Mouse (Mus musculus) limb, embryonic 14.5 days (tissue): Measurements from ENCODE around the gene Diras1. TPM values are rescaled to one million over a fixed set of nuclear protein-coding genes. Genes with fewer than 3 reads are reported as not detected.
"Not testable (repeated sequence)": the region's sequence is repeated elsewhere in the genome, so short reads cannot be mapped to it uniquely, and the experiment has no call there.

Experiments used
- ATAC-seq: fragments of 200-750 bp; cut with Nextera tagmentation; 2 replicates; pipeline ENCODE4 v1.8.0; 2017; ENCODE audit warnings: low read depth, moderate number of reproducible peaks, moderate TSS enrichment; ENCODE audit not compliant: low FRiP score
- DNase-seq: peaks from one replicate; pipeline ENCODE4 v3.0.0-alpha.2; 2015; ENCODE audit warnings: low spot score
- H3K27ac ChIP-seq: fragments of 300-500 bp; sonication (generic); replicated peaks from 2 replicates; pipeline ENCODE4 v1.5.1; 2014; ENCODE audit warnings: low read depth, mild to moderate bottlenecking, low read length, moderate library complexity, mixed read lengths
- H3K27me3 ChIP-seq: fragments of 300-500 bp; sonication (generic); 2 replicates; pipeline ENCODE4 v1.6.1; 2014; ENCODE audit warnings: low read length, mixed read lengths; ENCODE audit not compliant: control insufficient read depth, insufficient read depth
- H3K36me3 ChIP-seq: fragments of 300-500 bp; sonication (generic); 2 replicates; pipeline ENCODE4 v1.6.1; 2014; ENCODE audit warnings: mild to moderate bottlenecking, low read length, moderate library complexity, mixed read lengths; ENCODE audit not compliant: control insufficient read depth, insufficient read depth
- H3K4me1 ChIP-seq: fragments of 300-500 bp; sonication (generic); 2 replicates; pipeline ENCODE4 v1.6.1; 2014; ENCODE audit warnings: antibody characterized with exemption, low read length, mixed read lengths; ENCODE audit not compliant: control insufficient read depth, insufficient read depth
- H3K4me2 ChIP-seq: fragments of 300-500 bp; sonication (generic); replicated peaks from 2 replicates; pipeline ENCODE4 v1.6.1; 2014; ENCODE audit warnings: low read depth, mild to moderate bottlenecking, low read length, moderate library complexity; ENCODE audit not compliant: severe bottlenecking
- H3K4me3 ChIP-seq: fragments of 300-500 bp; sonication (generic); replicated peaks from 2 replicates; pipeline ENCODE4 v1.5.1; 2014; ENCODE audit warnings: low read length
- H3K9ac ChIP-seq: fragments of 300-500 bp; sonication (generic); 2 replicates; pipeline ENCODE4 v1.6.1; 2014; ENCODE audit warnings: mild to moderate bottlenecking, low read depth, low read length, moderate library complexity; ENCODE audit not compliant: severe bottlenecking
- H3K9me3 ChIP-seq: fragments of 300-500 bp; sonication (generic); 2 replicates; pipeline ENCODE4 v1.6.1; 2016; ENCODE audit warnings: low read length; ENCODE audit not compliant: control insufficient read depth
- POLR2A ChIP-seq: fragments of 200-500 bp; IDR thresholded peaks from 2 replicates; pipeline ENCODE4 v1.8.0; 2012; ENCODE audit warnings: inconsistent platforms, mild to moderate bottlenecking, moderate library complexity, borderline replicate concordance; ENCODE audit not compliant: insufficient read depth, insufficient read length; ENCODE audit errors: extremely low read depth
- whole genome bisulfite sequencing: fragments of 180-500 bp; shearing (Covaris S2); extraction: QIAGEN DNeasy Blood & Tissue Kit; methylation state at CpG from one replicate; pipeline ENCODE4 v1.1.7; 2014; 5-methylcytosine and 5-hydroxymethylcytosine counted together
- polyA plus RNA-seq, 2 experiments: library from polyadenylated mRNA; depleted of rRNA in 1 of 2; stranded (reverse) in 1 of 2; unstranded in 1 of 2; fragments of >200 nt; fragmentation: Nextera tagmentation in 1 of 2; extraction: Ambion mirVana in 1 of 2; gene quantifications; 2 replicates each; pipeline versions ENCODE4 v1.2.1 to v1.2.3; 2012 to 2014

Diras1 gene
- polyA plus RNA-seq, 2 experiments, result 0.20 TPM; not detected in 1

- Histone ChIP-seq H3K4me1 (no peaks in the 10 kb centered on the region; the same call in 1 of the 2 replicates), H3K9ac (no peak overlapping the region), H3K9me3 (no peaks in the 10 kb centered on the region), H3K4me3 (no peak overlapping the region), H3K4me2 (no peak overlapping the region), H3K27ac (no peak overlapping the region), H3K36me3 (no peaks in the 10 kb centered on the region), H3K27me3 (no peaks in the 10 kb centered on the region; the same call in 1 of the 2 replicates)
- TF ChIP-seq POLR2A, result no peak
- ATAC-seq (no peak), DNase-seq (no peak)
- 67% methylated on average over 5 of the region's 5 CpGs for WGBS
These were observed 32.2 kb downstream of the Diras1 start for GRCm38 (mm10) chr10:80993276-80993675.

- H3K9me3 ChIP-seq, result no peaks in the 10 kb centered on the region
- H3K4me3 ChIP-seq, result no peak overlapping the region
- no peaks in the 10 kb centered on the region for H3K27me3 ChIP-seq
- TF ChIP-seq POLR2A, result no peak
- ATAC-seq, result no peak
- no peak overlapping the region for H3K4me2 ChIP-seq
- H3K27ac ChIP-seq, result no peak overlapping the region
- H3K4me1 ChIP-seq, result peaks cover 5% of the 10 kb centered on the region; the same call in 1 of the 2 replicates
- WGBS, result 85% methylated on average over 1 of the region's 1 CpGs
- H3K36me3 ChIP-seq, result no peaks in the 10 kb centered on the region
- DNase-seq, result no peak
- H3K9ac ChIP-seq, result no peak overlapping the region
These were observed 33.5 kb downstream of the Diras1 start for GRCm38 (mm10) chr10:80991945-80992344.

- WGBS, result 7% methylated on average over 3 of the region's 3 CpGs
- no peak overlapping the region for H3K9ac ChIP-seq
- H3K36me3 ChIP-seq, result no peaks in the 10 kb centered on the region
- H3K27ac ChIP-seq, result no peak overlapping the region
- no peak overlapping the region for H3K4me2 ChIP-seq
- DNase-seq, result no peak
- no peak for ATAC-seq
- no peaks in the 10 kb centered on the region for H3K9me3 ChIP-seq
- H3K27me3 ChIP-seq, result peaks cover 8% of the 10 kb centered on the region
- H3K4me1 ChIP-seq, result peaks cover 5% of the 10 kb centered on the region; the same call in 1 of the 2 replicates
- no peak overlapping the region for H3K4me3 ChIP-seq
- TF ChIP-seq POLR2A, result no peak
These were observed 34.5 kb downstream of the Diras1 start for GRCm38 (mm10) chr10:80991007-80991406.

- ATAC-seq, result no peak
- Histone ChIP-seq H3K9ac (no peak overlapping the region), H3K27ac (no peak overlapping the region), H3K4me2 (no peak overlapping the region), H3K27me3 (peaks cover 14% of the 10 kb centered on the region), H3K4me1 (peaks cover 8% of the 10 kb centered on the region), H3K4me3 (no peak overlapping the region), H3K9me3 (no peaks in the 10 kb centered on the region), H3K36me3 (no peaks in the 10 kb centered on the region)
- no peak for DNase-seq
- 81% methylated on average over 7 of the region's 7 CpGs for WGBS
- TF ChIP-seq POLR2A, result no peak
These were observed 35.1 kb downstream of the Diras1 start for GRCm38 (mm10) chr10:80990406-80990805.

GRCm38 (mm10) chr10:80989854-80990253 is 35.6 kb downstream of the Diras1 start:
- not testable (repeated sequence) for H3K4me2 ChIP-seq, H3K27ac ChIP-seq, H3K4me3 ChIP-seq, H3K4me1 ChIP-seq, H3K9me3 ChIP-seq, H3K9ac ChIP-seq, H3K36me3 ChIP-seq, DNase-seq, ATAC-seq
- H3K27me3 ChIP-seq, result peaks cover 19% of the 10 kb centered on the region
- WGBS, result 60% methylated on average over 4 of the region's 4 CpGs

- Histone ChIP-seq H3K9me3 (no peaks in the 10 kb centered on the region), H3K36me3 (no peaks in the 10 kb centered on the region), H3K4me1 (peaks cover 8% of the 10 kb centered on the region), H3K27me3 (peaks cover 23% of the 10 kb centered on the region), H3K27ac (no peak overlapping the region), H3K4me2 (no peak overlapping the region), H3K4me3 (no peak overlapping the region), H3K9ac (no peak overlapping the region)
- WGBS, result 58% methylated on average over 5 of the region's 6 CpGs
- ATAC-seq (no peak), DNase-seq (no peak)
- no peak for TF ChIP-seq POLR2A
These were observed 36.0 kb downstream of the Diras1 start for GRCm38 (mm10) chr10:80989446-80989845.
